Mouse (Mus musculus) liver, adult 2 months (tissue): ENCODE results near the gene A630001G21Rik.

ENCODE experiments used
- CTCF ChIP-seq: fragments of 200-500 bp; IDR thresholded peaks from 2 replicates; pipeline ENCODE4 v1.5.1; 2011; ENCODE audit warnings: low read depth, low read length, control low read depth
- POLR2A ChIP-seq: fragments of 200-500 bp; IDR thresholded peaks from 2 replicates; pipeline ENCODE4 v1.6.1; 2011; ENCODE audit warnings: low read length, control low read depth; ENCODE audit not compliant: insufficient read depth; ENCODE audit errors: extremely low read depth

DNA sequence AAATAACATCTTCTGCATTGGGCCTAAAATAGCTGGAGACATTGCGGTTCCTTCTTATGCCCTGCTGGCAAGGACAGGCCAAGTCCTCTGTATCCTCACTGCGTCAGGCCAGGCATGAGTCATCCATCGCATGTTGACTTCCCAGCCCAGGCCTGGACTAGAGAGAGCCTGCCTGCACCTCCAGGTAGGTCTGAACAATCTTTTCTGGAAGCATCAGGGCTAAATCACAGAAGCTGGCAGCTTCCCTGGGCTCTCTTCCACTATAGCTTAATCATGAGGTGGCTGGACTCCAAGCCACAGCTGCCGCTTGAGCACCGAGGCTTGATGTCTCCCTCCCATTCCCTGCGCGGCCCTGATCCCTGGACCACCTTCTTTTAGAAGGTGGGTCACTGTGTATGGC is 3.3 kb downstream of the A630001G21Rik start:
- TF ChIP-seq POLR2A, result no peak
- no peak for TF ChIP-seq CTCF
